Mouse (Mus musculus) adrenal gland, adult 8-10 months (tissue): ENCODE measurements around the gene Dph7. TPM values are rescaled to one million over a fixed set of nuclear protein-coding genes. Genes with fewer than 3 reads are reported as not detected.
"Not testable (repeated sequence)": the region's sequence is repeated elsewhere in the genome, so short reads cannot be mapped to it uniquely, and the experiment has no call there.

ENCODE experiments used
- DNase-seq: peaks from one replicate; pipeline ENCODE4 v3.0.0; 2022
- microRNA-seq, 2 experiments: library from miRNA; unstranded; fragments of <30 nt; microRNA quantifications; one replicate each; pipeline ENCODE4 v1.2.0; 2022
- total RNA-seq, 4 experiments: library from RNA; stranded (reverse); gene quantifications; 2 replicates each; pipeline ENCODE4 v1.2.4; 2022

The Dph7 gene
- total RNA-seq, 4 experiments from 2014 or later: 11.5 to 24.2 (median 20.2) TPM

DNA sequence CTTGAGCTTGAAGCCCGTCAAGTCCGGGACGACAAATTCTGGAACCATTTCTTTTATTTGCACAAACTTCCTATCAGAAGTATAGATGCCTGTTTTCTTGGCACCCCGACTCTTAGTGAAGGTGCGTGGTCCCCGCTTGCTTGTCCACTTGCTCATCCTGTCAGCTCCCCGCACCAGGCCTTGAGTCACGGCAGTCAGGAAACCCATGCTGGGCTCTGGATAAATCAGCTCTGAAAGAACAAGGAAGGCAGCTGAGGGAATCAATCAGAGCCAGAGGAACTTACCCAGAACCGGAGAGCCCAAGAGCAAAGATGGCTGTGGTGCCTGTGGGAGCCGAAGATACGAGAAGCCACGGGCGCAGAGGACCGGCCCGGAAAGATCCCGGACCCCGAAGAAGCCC is 12.3 kb downstream of the Dph7 start:
- DNase-seq: not testable (repeated sequence)

DNA sequence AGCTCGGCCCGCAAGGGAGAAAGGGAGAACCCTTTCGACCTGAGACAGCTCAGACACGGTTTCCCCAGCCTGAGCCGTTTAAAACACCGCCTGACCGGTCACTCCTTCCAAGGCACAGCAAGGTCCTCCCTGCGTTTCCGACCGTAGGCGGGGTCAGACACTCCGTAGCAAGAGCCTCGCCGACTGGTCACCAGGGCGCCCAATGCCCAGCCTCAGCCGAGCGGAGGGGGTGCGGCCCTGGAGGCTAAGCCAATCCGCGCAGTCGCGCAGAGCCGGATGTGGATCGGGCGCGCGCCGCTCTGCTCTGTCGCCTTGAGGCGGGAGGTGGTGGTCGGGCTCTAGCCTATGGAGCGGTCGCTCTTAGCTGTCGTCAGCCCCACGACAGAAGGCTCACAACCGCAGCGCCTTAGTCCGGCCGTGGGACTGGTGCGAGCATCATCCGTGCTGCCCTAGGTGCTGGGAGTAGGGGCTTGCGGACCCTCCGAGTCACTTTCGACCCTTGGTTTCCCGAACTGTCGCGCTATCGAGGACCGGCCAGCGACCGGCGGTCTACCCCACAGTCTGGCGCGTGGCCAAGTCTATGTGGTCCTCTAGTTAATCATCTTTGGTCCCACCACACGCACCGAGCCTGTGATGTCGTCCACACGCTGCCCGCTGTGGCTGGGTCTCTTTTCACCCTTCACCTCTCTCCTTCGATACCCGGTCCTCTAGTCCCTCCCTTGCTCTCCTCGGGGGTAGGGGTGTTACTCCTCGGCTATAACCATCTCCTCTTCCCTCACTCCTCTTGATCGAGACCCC is 12.9 kb downstream of the Dph7 start, which contains the start of gene Mrpl41:
Gene Mrpl41 (minus strand): TSS at position 193 of the 798 bp plus-strand sequence.
- peak; percentile 97 for DNase-seq

DNA sequence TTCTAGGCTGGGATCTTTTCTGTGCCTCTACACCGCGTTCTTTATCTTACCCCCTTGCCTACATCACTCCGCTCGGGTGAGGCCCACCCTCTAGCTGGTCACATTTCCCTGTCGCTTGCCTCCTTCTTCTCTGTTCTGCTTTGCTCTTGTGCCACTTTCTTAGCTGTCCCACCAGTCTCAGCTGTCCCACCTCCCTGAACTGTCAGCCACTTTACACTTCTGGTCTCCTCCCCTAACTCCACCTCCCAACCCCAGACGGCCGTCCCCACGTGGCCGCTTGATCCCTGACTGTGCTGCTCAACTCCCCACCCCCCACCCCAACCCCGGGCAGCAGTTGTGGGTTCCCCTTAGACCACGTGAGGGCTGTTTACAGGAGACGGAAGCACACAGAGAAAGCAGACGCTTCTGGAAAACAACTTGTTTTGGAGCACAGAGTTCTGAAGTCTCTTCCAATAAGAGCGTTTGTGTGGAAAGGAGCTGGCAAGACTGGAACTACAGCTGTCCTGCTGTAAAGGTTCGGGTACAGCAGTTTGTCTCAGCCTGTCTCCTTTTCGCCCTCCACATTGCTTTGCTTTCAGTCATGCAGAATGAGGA is 13.6 kb downstream of the Dph7 start, which contains the start of gene Pnpla7:
Gene Pnpla7 (plus strand): TSS at position 330 of the 594 bp plus-strand sequence.
- peak; percentile 82 for DNase-seq

GRCm38 (mm10) chr2:24976960-24977359 is 14.8 kb downstream of the Dph7 start:
- DNase-seq: no peak

DNA sequence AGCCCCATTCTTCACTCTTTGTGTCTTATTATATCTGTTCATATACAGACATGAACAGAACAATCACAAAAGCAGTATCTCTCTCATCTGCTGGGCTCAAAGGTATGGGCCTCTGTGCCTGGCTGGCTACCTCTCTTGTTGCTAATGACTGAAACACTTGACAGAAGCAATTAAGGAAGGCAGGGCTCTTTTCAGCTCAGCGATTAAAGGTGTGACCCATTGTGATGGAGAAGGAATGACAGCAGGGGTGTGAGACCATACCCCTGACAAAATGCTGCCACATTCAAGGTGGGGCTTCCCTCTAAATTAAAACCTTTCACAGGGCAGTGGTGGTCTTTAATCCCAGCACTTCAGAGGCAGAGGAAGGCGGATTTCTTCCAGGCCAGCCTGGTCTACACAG is 25.6 kb downstream of the Dph7 start:
- DNase-seq: no peak

- DNase-seq: no peak
These were observed 33.1 kb downstream of the Dph7 start for GRCm38 (mm10) chr2:24995332-24995731.

- peak; percentile 89 for DNase-seq
These were observed 34.3 kb downstream of the Dph7 start for GRCm38 (mm10) chr2:24996471-24996870.

- no peak for DNase-seq
These were observed 38.5 kb downstream of the Dph7 start for GRCm38 (mm10) chr2:25000544-25001235.

GRCm38 (mm10) chr2:25003946-25004786 is 42.0 kb downstream of the Dph7 start:
- no peak for DNase-seq

GRCm38 (mm10) chr2:25006767-25007166 is 44.6 kb downstream of the Dph7 start:
- no peak for DNase-seq

DNA sequence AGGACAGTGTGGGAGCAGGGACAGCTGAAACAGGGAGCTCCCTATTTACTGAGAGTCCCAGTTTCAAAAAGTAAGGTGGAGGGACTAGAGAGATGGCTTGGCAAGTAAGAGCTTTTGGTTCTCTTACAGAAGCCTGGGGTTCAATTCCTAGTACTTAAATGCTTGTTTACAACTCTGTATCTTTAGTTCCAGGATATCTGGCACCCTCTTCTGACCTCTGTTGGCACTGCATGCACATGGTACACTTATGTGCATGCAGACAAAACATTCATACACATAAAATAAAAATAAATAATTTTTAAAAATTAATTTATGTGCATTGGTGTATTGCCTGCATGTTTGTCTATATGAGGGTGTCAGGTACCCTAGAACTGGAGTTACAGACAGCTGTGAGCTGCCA is 46.0 kb downstream of the Dph7 start:
- DNase-seq: no peak

Small RNA genes within 50 kb of the gene (microRNA-seq; reads per million reads assigned to microRNA genes)
- 0 reads per million in 2 experiments for gene Gm22875

Other genes with a start within 250 kb of the Dph7 start
- gene Cacna1b, start 199.2 kb upstream of the Dph7 start, total RNA-seq: 1 to 10 TPM; 3.1 to 5.4 (median 4.2) TPM
- 10 to 100 TPM; 47.4 to 78.5 (median 61.6) TPM for gene Ehmt1, start 42.8 kb upstream of the Dph7 start, total RNA-seq
- 10 to 100 TPM; 11.0 to 23.7 (median 18.1) TPM for gene Arrdc1, start 27.1 kb upstream of the Dph7 start, total RNA-seq
- gene Zmynd19, start 12.6 kb upstream of the Dph7 start, total RNA-seq: 10 to 100 TPM; 20.5 to 30.3 (median 24.1) TPM
- gene Mrpl41, start 12.7 kb downstream of the Dph7 start, total RNA-seq: 100 to 1,000 TPM in 1 of 4 experiments, 10 to 100 TPM in 3; 85.6 to 109 (median 86.5) TPM
- 10 to 100 TPM; 67.2 to 94.5 (median 71.2) TPM for gene Pnpla7, start 13.6 kb downstream of the Dph7 start, total RNA-seq
- 10 to 100 TPM; 41.6 to 84.4 (median 63.1) TPM for gene Nsmf, start 92.0 kb downstream of the Dph7 start, total RNA-seq
- gene Entpd8, start 117.9 kb downstream of the Dph7 start, total RNA-seq: under 1 TPM in 1 of 4 experiments, not detected in 3; 0.27 TPM
- not detected for gene Noxa1, start 132.7 kb downstream of the Dph7 start, total RNA-seq
- 1 to 10 TPM; 2.4 to 3.5 (median 2.7) TPM for gene Nrarp, start 218.4 kb downstream of the Dph7 start, total RNA-seq
- gene Tor4a, start 234.5 kb downstream of the Dph7 start, total RNA-seq: 10 to 100 TPM; 27.4 to 35.0 (median 31.7) TPM
- gene Nelfb, start 249.1 kb downstream of the Dph7 start, total RNA-seq: 10 to 100 TPM; 59.6 to 74.9 (median 68.6) TPM